1 mouse cellular context compared by ENCODE assay signal in genomic region chr5:149526467-149526951, GRCm38 (mm10).
TF ChIP-seq lines count a peak whose summit lies in the region.

No protein-coding gene starts in this region.

TF ChIP-seq in CH12.LX, 34 proteins besides CTCF, POLR2A, EP300 and RAD21:
- TF ChIP-seq RCOR1 (conservative IDR thresholded peaks at IDR 0.05; ENCODE audit: low read depth, low read length): no peak
- peak; percentile 63 for TF ChIP-seq TCF12 (IDR thresholded peaks at IDR 0.05; ENCODE audit: low read depth, low read length)
- no peak for TF ChIP-seq E2F4 (IDR thresholded peaks at IDR 0.05; ENCODE audit: insufficient replicate concordance, low read depth, low read length)
- no peak for TF ChIP-seq SIN3A (IDR thresholded peaks at IDR 0.05; ENCODE audit: low read length)
- peak; percentile 77 for TF ChIP-seq IRF4 (IDR thresholded peaks at IDR 0.05; ENCODE audit: low read depth, low read length)
- TF ChIP-seq GABPA (IDR thresholded peaks at IDR 0.05; ENCODE audit: insufficient replicate concordance, low read depth, low read length): no peak
- TF ChIP-seq ETS1 (conservative IDR thresholded peaks at IDR 0.05; ENCODE audit: low read depth, low read length): peak; percentile 93
- peak; percentile 75 for TF ChIP-seq BHLHE40 (IDR thresholded peaks at IDR 0.05; ENCODE audit: low read depth, low read length)
- 0 out of 2 replicates have a peak, but pooled peaks have one; percentile 31 for TF ChIP-seq MAFK (IDR thresholded peaks at IDR 0.05; ENCODE audit: insufficient replicate concordance, low read length)
- TF ChIP-seq UBTF (IDR thresholded peaks at IDR 0.05; ENCODE audit: low read depth, low read length): no peak
- TF ChIP-seq MYC (IDR thresholded peaks at IDR 0.05; ENCODE audit: low read depth, low read length): 0 out of 2 replicates have a peak, but pooled peaks have one; percentile 14
- TF ChIP-seq CHD2 (IDR thresholded peaks at IDR 0.05; ENCODE audit: low read length): peak; percentile 72
- TF ChIP-seq JUND (conservative IDR thresholded peaks at IDR 0.05; ENCODE audit: low read depth, low read length): 0 out of 2 replicates have a peak, but pooled peaks have one; percentile 30
- TF ChIP-seq ZNF384 (IDR thresholded peaks at IDR 0.05; ENCODE audit: low read depth, low read length): no peak
